Mouse (Mus musculus) testis, postnatal 14 days (tissue): ENCODE measurements around the gene Ifnk.

Experiments used
- DNase-seq: peaks from one replicate; pipeline ENCODE4 v3.0.0; 2021; ENCODE audit warnings: low spot score

The Ifnk gene

GRCm38 (mm10) chr4:35140317-35140716 is 11.5 kb upstream of the Ifnk start:
- DNase-seq, result no peak

GRCm38 (mm10) chr4:35143472-35144102 is 8.3 kb upstream of the Ifnk start:
- DNase-seq, result no peak

- no peak for DNase-seq
Observed at GRCm38 (mm10) chr4:35145726-35146125, 6.1 kb upstream of the Ifnk start.

- no peak for DNase-seq
Observed at GRCm38 (mm10) chr4:35146597-35146996, 5.3 kb upstream of the Ifnk start.

GRCm38 (mm10) chr4:35148326-35148725 is 3.5 kb upstream of the Ifnk start:
- DNase-seq, result no peak

GRCm38 (mm10) chr4:35150706-35151105 is 1.1 kb upstream of the Ifnk start:
- no peak for DNase-seq

GRCm38 (mm10) chr4:35154051-35154450 is 2.2 kb downstream of the Ifnk start:
- DNase-seq, result no peak

- peak; percentile 25 for DNase-seq
Observed at GRCm38 (mm10) chr4:35155132-35155922, 3.5 kb downstream of the Ifnk start.

- DNase-seq, result peak; percentile 32
Observed at GRCm38 (mm10) chr4:35156149-35156611, 4.3 kb downstream of the Ifnk start.

GRCm38 (mm10) chr4:35156751-35157611 is 5.1 kb downstream of the Ifnk start, which contains the start of gene Mob3b:
TSS of gene Mob3b (minus strand) at chr4:35157484.
- peak; percentile 69 for DNase-seq

- DNase-seq, result no peak
Observed at GRCm38 (mm10) chr4:35157815-35158214, 6.0 kb downstream of the Ifnk start.

GRCm38 (mm10) chr4:35165275-35165674 is 13.4 kb downstream of the Ifnk start:
- no peak for DNase-seq

- DNase-seq, result no peak
Observed at GRCm38 (mm10) chr4:35165947-35166346, 14.1 kb downstream of the Ifnk start.

GRCm38 (mm10) chr4:35167855-35168254 is 16.0 kb downstream of the Ifnk start:
- DNase-seq, result no peak

- DNase-seq, result no peak
Observed at GRCm38 (mm10) chr4:35169571-35170125, 17.8 kb downstream of the Ifnk start.

- DNase-seq, result no peak
Observed at GRCm38 (mm10) chr4:35172471-35172870, 20.6 kb downstream of the Ifnk start.

- DNase-seq, result no peak
Observed at GRCm38 (mm10) chr4:35173551-35173950, 21.7 kb downstream of the Ifnk start.

GRCm38 (mm10) chr4:35175566-35175965 is 23.7 kb downstream of the Ifnk start:
- no peak for DNase-seq

- no peak for DNase-seq
Observed at GRCm38 (mm10) chr4:35177926-35178645, 26.2 kb downstream of the Ifnk start.

GRCm38 (mm10) chr4:35187617-35188326 is 35.9 kb downstream of the Ifnk start:
- no peak for DNase-seq

GRCm38 (mm10) chr4:35189794-35190193 is 37.9 kb downstream of the Ifnk start:
- DNase-seq, result no peak
